Mouse (Mus musculus) T-helper 17 cell (primary cell): ENCODE results near the gene Cwc22.

Experiments
- in situ Hi-C, 2 experiments: fragments of 300-600 bp; cut with MboI, MseI; formaldehyde crosslinking; loops; 1 replicate in 1 of 2; 2 replicates in 1 of 2; pipeline ENCODE4 v1.15.1; 2025; ENCODE audit warnings: high pct_unique_total_duplicates in 2 of 2

The Cwc22 gene

GRCm38 (mm10) chr2:77945596-77946485 lies at the start of gene Cwc22:
Gene Cwc22 (minus strand): TSS chr2:77946375.
- in situ Hi-C loops = loop anchor here (5.0 to 25.0 kb wide), 5 partner anchors 81 to 1549 kb away; partner anchors contain the start of genes Plekha3 (in 1 of the 2) and Ube2e3 (in 1 of the 2)

GRCm38 (mm10) chr2:77993727-77994401 lies 47.7 kb upstream of the Cwc22 start:
- in situ Hi-C loops = loop anchor here (5.0 to 25.0 kb wide), 3 partner anchors 33 to 1057 kb away; no protein-coding TSS in a partner anchor

GRCm38 (mm10) chr2:77992951-77993604 lies 46.9 kb upstream of the Cwc22 start:
- in situ Hi-C loops = loop anchor here (5.0 to 25.0 kb wide), 3 partner anchors 34 to 1056 kb away; no protein-coding TSS in a partner anchor

GRCm38 (mm10) chr2:77990820-77991219 lies 44.6 kb upstream of the Cwc22 start:
- in situ Hi-C loops = loop anchor here (5.0 to 25.0 kb wide), 3 partner anchors 36 to 1054 kb away; no protein-coding TSS in a partner anchor

GRCm38 (mm10) chr2:77990121-77990520 lies 43.9 kb upstream of the Cwc22 start:
- in situ Hi-C loops = loop anchor here (5.0 to 25.0 kb wide), 3 partner anchors 37 to 1053 kb away; no protein-coding TSS in a partner anchor

GRCm38 (mm10) chr2:77989390-77989789 lies 43.2 kb upstream of the Cwc22 start:
- in situ Hi-C loops = loop anchor here (25.0 kb wide), 2 partner anchors 427 to 1052 kb away; no protein-coding TSS in a partner anchor

GRCm38 (mm10) chr2:77985991-77986730 lies 40.0 kb upstream of the Cwc22 start:
- in situ Hi-C loops = loop anchor here (25.0 kb wide), 2 partner anchors 424 to 1049 kb away; no protein-coding TSS in a partner anchor

- in situ Hi-C loops = loop anchor here (25.0 kb wide), 2 partner anchors 422 to 1047 kb away; no protein-coding TSS in a partner anchor
These were observed 38.0 kb upstream of the Cwc22 start for GRCm38 (mm10) chr2:77984209-77984608.

- in situ Hi-C loops = loop anchor here (25.0 kb wide), 2 partner anchors 420 to 1045 kb away; no protein-coding TSS in a partner anchor
These were observed 35.7 kb upstream of the Cwc22 start for GRCm38 (mm10) chr2:77981826-77982225.

- in situ Hi-C loops = loop anchor here (25.0 kb wide), 2 partner anchors 418 to 1043 kb away; no protein-coding TSS in a partner anchor
These were observed 34.5 kb upstream of the Cwc22 start for GRCm38 (mm10) chr2:77980696-77981095.

GRCm38 (mm10) chr2:77979519-77979918 lies 33.3 kb upstream of the Cwc22 start:
- in situ Hi-C loops = loop anchor here (25.0 kb wide), 2 partner anchors 417 to 1042 kb away; no protein-coding TSS in a partner anchor

- in situ Hi-C loops = loop anchor here (25.0 kb wide), 2 partner anchors 417 to 1042 kb away; no protein-coding TSS in a partner anchor
These were observed 32.9 kb upstream of the Cwc22 start for GRCm38 (mm10) chr2:77979081-77979480.

GRCm38 (mm10) chr2:77978256-77978655 lies 32.1 kb upstream of the Cwc22 start:
- in situ Hi-C loops = loop anchor here (25.0 kb wide), 2 partner anchors 416 to 1041 kb away; no protein-coding TSS in a partner anchor

- in situ Hi-C loops = loop anchor here (25.0 kb wide), 2 partner anchors 414 to 1039 kb away; no protein-coding TSS in a partner anchor
These were observed 30.2 kb upstream of the Cwc22 start for GRCm38 (mm10) chr2:77976321-77976920.

GRCm38 (mm10) chr2:77975606-77976005 lies 29.4 kb upstream of the Cwc22 start:
- in situ Hi-C loops = loop anchor here (25.0 kb wide), 2 partner anchors 413 to 1038 kb away; no protein-coding TSS in a partner anchor

GRCm38 (mm10) chr2:77974986-77975385 lies 28.8 kb upstream of the Cwc22 start:
- in situ Hi-C loops = loop anchor here (25.0 kb wide), 2 partner anchors 413 to 1038 kb away; no protein-coding TSS in a partner anchor

GRCm38 (mm10) chr2:77974366-77974765 lies 28.2 kb upstream of the Cwc22 start:
- in situ Hi-C loops = no loop called here

- in situ Hi-C loops = no loop called here
These were observed 27.1 kb upstream of the Cwc22 start for GRCm38 (mm10) chr2:77973296-77973695.

GRCm38 (mm10) chr2:77972541-77972940 lies 26.4 kb upstream of the Cwc22 start:
- in situ Hi-C loops = no loop called here
